Mouse (Mus musculus): ENCODE measurements around the gene Mamdc2. TPM values are rescaled to one million over a fixed set of nuclear protein-coding genes. Genes with fewer than 3 reads are reported as not detected.

Mamdc2 gene
- total and polyA plus RNA-seq, 3 experiments: not detected

DNA sequence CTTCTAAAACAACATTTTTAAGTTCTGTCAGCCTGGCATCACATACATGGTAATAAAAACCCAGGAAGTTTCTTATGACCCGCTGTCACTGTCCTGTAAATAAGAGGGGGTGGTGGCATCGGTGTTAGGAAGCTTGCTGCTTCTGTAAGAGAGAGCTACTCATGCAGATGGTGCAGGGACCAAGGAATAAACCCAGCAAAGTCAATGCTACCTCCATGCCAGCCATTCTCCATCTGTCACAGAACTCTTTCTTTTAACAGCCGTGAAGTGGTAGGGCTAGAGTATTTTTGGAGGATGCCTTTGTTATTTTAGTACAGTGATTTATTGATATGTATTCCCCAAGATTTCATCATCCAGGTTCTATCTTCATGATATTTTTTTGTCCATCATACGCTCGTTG lies 131.4 kb downstream of the Mamdc2 start:
- Histone ChIP-seq H3K9ac (ENCODE audit: control insufficient read depth, low read depth, low read length, poor library complexity, severe bottlenecking) (no peak overlapping the region), H3K36me3 (ENCODE audit: control insufficient read depth in 1 of 2, insufficient read depth in 2 of 2, low read length in 2 of 2) (no peaks in the 10 kb centered on the region), H3K27ac (ENCODE audit: control insufficient read depth, low read depth, low read length) (no peak overlapping the region), H3K9me3 (replicated peaks; ENCODE audit: insufficient read depth, low read length) (no peaks in the 10 kb centered on the region), H3K79me2 (ENCODE audit: control insufficient read depth, insufficient read depth, low read length, poor library complexity) (no peaks in the 10 kb centered on the region), H3K4me3 (ENCODE audit: control insufficient read depth in 1 of 2, insufficient read depth in 1 of 2, low read depth in 2 of 2, low read length in 2 of 2) (no peak overlapping the region), H3K27me3 (ENCODE audit: control insufficient read depth in 1 of 2, insufficient read depth in 2 of 2, low read length in 2 of 2) (no peaks in the 10 kb centered on the region), H3K4me1 (ENCODE audit: control insufficient read depth in 1 of 2, insufficient read depth in 2 of 2, low read length in 2 of 2) (no peaks in the 10 kb centered on the region)
- DNase-seq (ENCODE audit: low read depth, low spot score): no peak
- TF ChIP-seq CTCF (IDR thresholded peaks at IDR 0.05 in 2 of 3, conservative IDR thresholded peaks at IDR 0.05 in 1 of 3; ENCODE audit: control insufficient read depth in 1 of 3, insufficient read depth in 1 of 3, low read depth in 2 of 3, low read length in 3 of 3, poor library complexity in 1 of 3, severe bottlenecking in 1 of 3) (no peak), E2F4 (IDR thresholded peaks at IDR 0.05; ENCODE audit: borderline replicate concordance, low read depth, low read length) (no peak), TCF12 (IDR thresholded peaks at IDR 0.05; ENCODE audit: low read depth, low read length) (no peak), SMC3 (IDR thresholded peaks at IDR 0.05; ENCODE audit: low read depth, low read length) (no peak), USF1 (IDR thresholded peaks at IDR 0.05; ENCODE audit: low read depth, low read length) (no peak), CHD2 (IDR thresholded peaks at IDR 0.05; ENCODE audit: low read length) (no peak), ZKSCAN1 (IDR thresholded peaks at IDR 0.05; ENCODE audit: low read depth, low read length) (no peak)

DNA sequence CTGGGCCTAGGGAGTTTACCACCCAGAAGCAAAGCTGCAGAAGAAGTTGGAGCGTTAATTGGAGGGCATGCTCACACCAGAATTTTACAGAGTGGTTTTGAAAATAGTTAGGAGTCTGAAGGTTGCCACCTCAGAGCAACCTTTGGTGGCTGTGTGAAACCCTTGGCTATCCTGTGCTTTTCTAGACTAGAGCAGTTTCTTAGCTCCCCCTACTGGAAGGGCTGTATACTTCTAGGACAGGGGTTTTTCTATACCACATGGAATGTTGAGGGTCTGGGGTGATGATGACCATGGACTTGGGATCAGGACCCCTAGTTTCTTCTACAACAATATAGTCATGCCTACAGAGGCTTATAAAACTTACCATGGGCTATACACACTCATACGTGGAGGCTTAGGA lies 138.3 kb downstream of the Mamdc2 start:
- Histone ChIP-seq H3K79me2 (ENCODE audit: control insufficient read depth, insufficient read depth, low read length, poor library complexity) (no peaks in the 10 kb centered on the region), H3K27me3 (ENCODE audit: control insufficient read depth in 1 of 2, insufficient read depth in 2 of 2, low read length in 2 of 2) (no peaks in the 10 kb centered on the region), H3K4me3 (ENCODE audit: control insufficient read depth in 1 of 2, insufficient read depth in 1 of 2, low read depth in 2 of 2, low read length in 2 of 2) (no peak overlapping the region), H3K9ac (ENCODE audit: control insufficient read depth, low read depth, low read length, poor library complexity, severe bottlenecking) (no peak overlapping the region), H3K9me3 (replicated peaks; ENCODE audit: insufficient read depth, low read length) (no peaks in the 10 kb centered on the region), H3K27ac (ENCODE audit: control insufficient read depth, low read depth, low read length) (no peak overlapping the region), H3K4me1 (ENCODE audit: control insufficient read depth in 1 of 2, insufficient read depth in 2 of 2, low read length in 2 of 2) (no peaks in the 10 kb centered on the region), H3K36me3 (ENCODE audit: control insufficient read depth in 1 of 2, insufficient read depth in 2 of 2, low read length in 2 of 2) (no peaks in the 10 kb centered on the region)
- TF ChIP-seq USF1 (IDR thresholded peaks at IDR 0.05; ENCODE audit: low read depth, low read length): no peak
- TF ChIP-seq NRF1 (IDR thresholded peaks at IDR 0.05; ENCODE audit: insufficient read depth, low read depth, low read length, poor library complexity, severe bottlenecking): no peak
- TF ChIP-seq CTCF (IDR thresholded peaks at IDR 0.05 in 2 of 3, conservative IDR thresholded peaks at IDR 0.05 in 1 of 3; ENCODE audit: control insufficient read depth in 1 of 3, insufficient read depth in 1 of 3, low read depth in 2 of 3, low read length in 3 of 3, poor library complexity in 1 of 3, severe bottlenecking in 1 of 3): peak in 2 of 3 experiments; percentile 5 to 12; a peak in 1 of 6 replicates
- no peak for TF ChIP-seq MYB (IDR thresholded peaks at IDR 0.05; ENCODE audit: low read depth, low read length)
- no peak for TF ChIP-seq ZKSCAN1 (IDR thresholded peaks at IDR 0.05; ENCODE audit: low read depth, low read length)
- no peak for TF ChIP-seq GABPA (IDR thresholded peaks at IDR 0.05; ENCODE audit: low read depth, low read length)
- DNase-seq (ENCODE audit: low read depth, low spot score): no peak

DNA sequence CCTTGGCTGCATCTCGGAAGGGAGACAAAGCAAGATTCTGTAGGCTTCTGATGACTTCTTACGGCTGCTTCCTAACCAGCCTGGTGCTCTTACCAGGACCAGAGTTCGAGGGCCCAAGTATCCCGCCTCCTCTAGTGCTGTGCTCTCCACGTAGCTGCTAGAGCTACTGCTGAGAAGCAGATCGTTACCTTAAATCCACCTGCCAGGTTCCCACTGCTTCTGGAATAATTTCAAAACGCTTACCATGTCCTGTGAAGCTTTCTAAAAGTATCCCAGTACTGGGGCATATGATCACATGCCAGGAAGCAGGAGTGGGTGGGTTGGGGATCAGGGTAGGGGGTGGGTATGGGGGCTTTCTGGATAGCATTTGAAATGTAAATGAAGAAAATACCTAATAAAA lies 141.6 kb downstream of the Mamdc2 start:
- no peaks in the 10 kb centered on the region for H3K9me3 ChIP-seq (replicated peaks; ENCODE audit: insufficient read depth, low read length)
- no peaks in the 10 kb centered on the region for H3K36me3 ChIP-seq (ENCODE audit: control insufficient read depth in 1 of 2, insufficient read depth in 2 of 2, low read length in 2 of 2)
- DNase-seq (ENCODE audit: low read depth, low spot score): no peak
- no peak overlapping the region for H3K27ac ChIP-seq (ENCODE audit: control insufficient read depth, low read depth, low read length)
- H3K79me2 ChIP-seq (ENCODE audit: control insufficient read depth, insufficient read depth, low read length, poor library complexity): no peaks in the 10 kb centered on the region
- no peak overlapping the region for H3K4me3 ChIP-seq (ENCODE audit: control insufficient read depth in 1 of 2, insufficient read depth in 1 of 2, low read depth in 2 of 2, low read length in 2 of 2)
- no peak overlapping the region for H3K9ac ChIP-seq (ENCODE audit: control insufficient read depth, low read depth, low read length, poor library complexity, severe bottlenecking)
- TF ChIP-seq NRF1 (IDR thresholded peaks at IDR 0.05; ENCODE audit: insufficient read depth, low read depth, low read length, poor library complexity, severe bottlenecking) (no peak), MEF2A (IDR thresholded peaks at IDR 0.05; ENCODE audit: extremely low read depth, insufficient replicate concordance, low read depth, low read length, poor library complexity, severe bottlenecking) (no peak), JUND (IDR thresholded peaks at IDR 0.05; ENCODE audit: low read depth, low read length) (no peak), UBTF (IDR thresholded peaks at IDR 0.05; ENCODE audit: borderline replicate concordance, insufficient read depth, low read depth, low read length) (no peak)
- no peaks in the 10 kb centered on the region for H3K4me1 ChIP-seq (ENCODE audit: control insufficient read depth in 1 of 2, insufficient read depth in 2 of 2, low read length in 2 of 2)
- H3K27me3 ChIP-seq (ENCODE audit: control insufficient read depth in 1 of 2, insufficient read depth in 2 of 2, low read length in 2 of 2): no peaks in the 10 kb centered on the region

Data from MEL (cell line).